Mouse (Mus musculus) erythroblast, embryonic 14.5 days (primary cell): Measurements from ENCODE around the gene Hmg20b. TPM values are rescaled to one million over a fixed set of nuclear protein-coding genes. Genes with fewer than 3 reads are reported as not detected.

ENCODE experiments used
- H3K27me3 ChIP-seq: 2 replicates; pipeline ENCODE4 v1.6.1; 2012; ENCODE audit warnings: inconsistent platforms; ENCODE audit not compliant: control insufficient read depth
- H3K36me3 ChIP-seq: 2 replicates; pipeline ENCODE4 v1.6.1; 2012; ENCODE audit warnings: mild to moderate bottlenecking, inconsistent platforms; ENCODE audit not compliant: control insufficient read depth
- H3K4me1 ChIP-seq: 2 replicates; pipeline ENCODE4 v1.6.1; 2012; ENCODE audit warnings: inconsistent platforms; ENCODE audit not compliant: control insufficient read depth
- H3K4me3 ChIP-seq: replicated peaks from 2 replicates; pipeline ENCODE3; 2012; ENCODE audit warnings: moderate library complexity, mild to moderate bottlenecking, inconsistent platforms
- H3K9me3 ChIP-seq: 2 replicates; pipeline ENCODE4 v1.6.1; 2012; ENCODE audit warnings: low read length, inconsistent platforms, mixed read lengths; ENCODE audit not compliant: control insufficient read depth
- GATA1 ChIP-seq: IDR thresholded peaks from 2 replicates; pipeline ENCODE4 v1.6.1; 2012; ENCODE audit warnings: low read length, inconsistent platforms, mixed read lengths
- TAL1 ChIP-seq: IDR thresholded peaks from 3 replicates; pipeline ENCODE4 v1.6.1; 2012; ENCODE audit warnings: low read length, inconsistent platforms, mixed read lengths
- polyA plus RNA-seq: library from polyadenylated mRNA; stranded (reverse); fragments of >175 nt; gene quantifications from 2 replicates; pipeline ENCODE4 v1.2.3, GENCODE M21; 2012

Gene Hmg20b
- polyA plus RNA-seq, 1 experiment, result 52.7 TPM

- TF ChIP-seq GATA1 (no peak), TAL1 (no peak)
- H3K4me1 ChIP-seq, result peaks cover 83% of the 10 kb centered on the region
- H3K36me3 ChIP-seq, result peaks cover 100% of the 10 kb centered on the region
- H3K27me3 ChIP-seq, result no peaks in the 10 kb centered on the region; the same call in 1 of the 2 replicates
- no peak overlapping the region for H3K4me3 ChIP-seq
- H3K9me3 ChIP-seq, result peaks cover 2% of the 10 kb centered on the region; the same call in 1 of the 2 replicates
Measured at GRCm38 (mm10) chr10:81366477-81367206, 16.4 kb upstream of the Hmg20b start.

GRCm38 (mm10) chr10:81365672-81366476 lies 15.6 kb upstream of the Hmg20b start, which contains the start of gene 4930404N11Rik:
Gene 4930404N11Rik, minus strand, starts transcription at chr10:81365816.
- peaks cover 2% of the 10 kb centered on the region; the same call in 1 of the 2 replicates for H3K9me3 ChIP-seq
- H3K4me3 ChIP-seq, result peak within 1 kb of the TSS; percentile 21
- no peaks in the 10 kb centered on the region; the same call in 1 of the 2 replicates for H3K27me3 ChIP-seq
- peaks cover 88% of the 10 kb centered on the region for H3K4me1 ChIP-seq
- peaks cover 100% of the 10 kb centered on the region for H3K36me3 ChIP-seq
- no peak for TF ChIP-seq GATA1
- no peak for TF ChIP-seq TAL1

GRCm38 (mm10) chr10:81365073-81365472 lies 14.8 kb upstream of the Hmg20b start:
- Histone ChIP-seq H3K27me3 (no peaks in the 10 kb centered on the region; the same call in 1 of the 2 replicates), H3K9me3 (peaks cover 2% of the 10 kb centered on the region; the same call in 1 of the 2 replicates), H3K4me3 (no peak overlapping the region), H3K4me1 (peaks cover 93% of the 10 kb centered on the region), H3K36me3 (peaks cover 100% of the 10 kb centered on the region)
- TF ChIP-seq TAL1 (no peak), GATA1 (no peak)

GRCm38 (mm10) chr10:81364666-81365065 lies 14.4 kb upstream of the Hmg20b start:
- Histone ChIP-seq H3K4me3 (peak overlapping the region; percentile 21), H3K36me3 (peaks cover 100% of the 10 kb centered on the region), H3K9me3 (peaks cover 2% of the 10 kb centered on the region; the same call in 1 of the 2 replicates), H3K4me1 (peaks cover 95% of the 10 kb centered on the region), H3K27me3 (no peaks in the 10 kb centered on the region; the same call in 1 of the 2 replicates)
- TF ChIP-seq GATA1 (no peak), TAL1 (no peak)

- Histone ChIP-seq H3K36me3 (peaks cover 99% of the 10 kb centered on the region), H3K9me3 (peaks cover 2% of the 10 kb centered on the region; the same call in 1 of the 2 replicates), H3K4me1 (peaks cover 100% of the 10 kb centered on the region), H3K27me3 (no peaks in the 10 kb centered on the region; the same call in 1 of the 2 replicates), H3K4me3 (peak overlapping the region; percentile 57)
- TF ChIP-seq TAL1 (no peak), GATA1 (no peak)
Measured at GRCm38 (mm10) chr10:81363436-81364346, 13.4 kb upstream of the Hmg20b start.

- H3K27me3 ChIP-seq, result no peaks in the 10 kb centered on the region
- peaks cover 87% of the 10 kb centered on the region for H3K36me3 ChIP-seq
- TF ChIP-seq GATA1 (peak; percentile 71), TAL1 (peak; percentile 73)
- peaks cover 2% of the 10 kb centered on the region; the same call in 1 of the 2 replicates for H3K9me3 ChIP-seq
- H3K4me3 ChIP-seq, result peak overlapping the region; percentile 57
- H3K4me1 ChIP-seq, result peaks cover 100% of the 10 kb centered on the region
Measured at GRCm38 (mm10) chr10:81362336-81362949, 12.2 kb upstream of the Hmg20b start.

- Histone ChIP-seq H3K4me1 (peaks cover 96% of the 10 kb centered on the region), H3K9me3 (peaks cover 2% of the 10 kb centered on the region; the same call in 1 of the 2 replicates), H3K4me3 (peak overlapping the region; percentile 35), H3K27me3 (no peaks in the 10 kb centered on the region), H3K36me3 (peaks cover 70% of the 10 kb centered on the region)
- TF ChIP-seq GATA1, result no peak
- no peak for TF ChIP-seq TAL1
Measured at GRCm38 (mm10) chr10:81360721-81361120, 10.4 kb upstream of the Hmg20b start.

GRCm38 (mm10) chr10:81358841-81359240 lies 8.6 kb upstream of the Hmg20b start:
- TF ChIP-seq TAL1 (no peak), GATA1 (no peak)
- Histone ChIP-seq H3K36me3 (peaks cover 51% of the 10 kb centered on the region), H3K27me3 (no peaks in the 10 kb centered on the region), H3K9me3 (peaks cover 2% of the 10 kb centered on the region; the same call in 1 of the 2 replicates), H3K4me1 (peaks cover 91% of the 10 kb centered on the region), H3K4me3 (peak overlapping the region; percentile 86)
